Mouse (Mus musculus): Measurements from ENCODE around the gene Ebpl. TPM values are rescaled to one million over a fixed set of nuclear protein-coding genes. Genes with fewer than 3 reads are reported as not detected.
A peak's percentile ranks its signal among the peaks of the same experiment; 100 is the strongest.

The Ebpl gene
- polyA plus RNA-seq, 1 experiment from 2014 or later, result 10.5 TPM

- Histone ChIP-seq H3K4me1 (ENCODE audit: insufficient read depth, low read length) (peaks cover 10% of the 10 kb centered on the region; the same call in 1 of the 2 replicates), H3K27me3 (ENCODE audit: insufficient read depth, low read length) (no peaks in the 10 kb centered on the region), H3K4me2 (replicated peaks; ENCODE audit: low read depth, low read length) (no peak within 1 kb of the TSS), H3K27ac (ENCODE audit: low read length) (no peak within 1 kb of the TSS), H3K4me3 (ENCODE audit: low read length) (no peak within 1 kb of the TSS), H3K36me3 (ENCODE audit: insufficient read depth, low read length) (no peaks in the 10 kb centered on the region), H3K9me3 (ENCODE audit: low read length) (no peaks in the 10 kb centered on the region), H3K9ac (replicated peaks; ENCODE audit: low read length) (no peak within 1 kb of the TSS)
- no peak for ATAC-seq (ENCODE audit: low FRiP score, low TSS enrichment)
- WGBS, result 54% methylated on average over 6 of the region's 6 CpGs
Measured at GRCm38 (mm10) chr14:61309593-61309992, 50.6 kb downstream of the Ebpl start, which contains the start of gene Arl11. Gene Arl11, plus strand, starts transcription at chr14:61309753.

GRCm38 (mm10) chr14:61303969-61304609, 56.1 kb downstream of the Ebpl start:
- no peaks in the 10 kb centered on the region for H3K27me3 ChIP-seq (ENCODE audit: insufficient read depth, low read length)
- H3K27ac ChIP-seq (ENCODE audit: low read length), result no peak overlapping the region
- no peak overlapping the region for H3K4me2 ChIP-seq (replicated peaks; ENCODE audit: low read depth, low read length)
- no peaks in the 10 kb centered on the region for H3K9me3 ChIP-seq (ENCODE audit: low read length)
- H3K4me1 ChIP-seq (ENCODE audit: insufficient read depth, low read length), result no peaks in the 10 kb centered on the region
- H3K9ac ChIP-seq (replicated peaks; ENCODE audit: low read length), result no peak overlapping the region
- no peak for ATAC-seq (ENCODE audit: low FRiP score, low TSS enrichment)
- H3K36me3 ChIP-seq (ENCODE audit: insufficient read depth, low read length), result no peaks in the 10 kb centered on the region
- H3K4me3 ChIP-seq (ENCODE audit: low read length), result no peak overlapping the region
- 76% methylated on average over 4 of the region's 4 CpGs for WGBS

GRCm38 (mm10) chr14:61302428-61302827, 57.8 kb downstream of the Ebpl start:
- Histone ChIP-seq H3K4me1 (ENCODE audit: insufficient read depth, low read length) (no peaks in the 10 kb centered on the region), H3K36me3 (ENCODE audit: insufficient read depth, low read length) (no peaks in the 10 kb centered on the region), H3K9ac (replicated peaks; ENCODE audit: low read length) (no peak overlapping the region), H3K4me3 (ENCODE audit: low read length) (no peak overlapping the region), H3K27me3 (ENCODE audit: insufficient read depth, low read length) (no peaks in the 10 kb centered on the region), H3K4me2 (replicated peaks; ENCODE audit: low read depth, low read length) (no peak overlapping the region), H3K9me3 (ENCODE audit: low read length) (no peaks in the 10 kb centered on the region), H3K27ac (ENCODE audit: low read length) (no peak overlapping the region)
- 76% methylated on average over 2 of the region's 2 CpGs for WGBS
- ATAC-seq (ENCODE audit: low FRiP score, low TSS enrichment), result no peak

- no peak overlapping the region for H3K4me2 ChIP-seq (replicated peaks; ENCODE audit: low read depth, low read length)
- H3K4me1 ChIP-seq (ENCODE audit: insufficient read depth, low read length), result no peaks in the 10 kb centered on the region
- WGBS, result 57% methylated on average over 2 of the region's 2 CpGs
- no peak overlapping the region for H3K4me3 ChIP-seq (ENCODE audit: low read length)
- H3K27me3 ChIP-seq (ENCODE audit: insufficient read depth, low read length), result no peaks in the 10 kb centered on the region
- no peaks in the 10 kb centered on the region for H3K9me3 ChIP-seq (ENCODE audit: low read length)
- no peaks in the 10 kb centered on the region for H3K36me3 ChIP-seq (ENCODE audit: insufficient read depth, low read length)
- no peak for ATAC-seq (ENCODE audit: low FRiP score, low TSS enrichment)
- H3K27ac ChIP-seq (ENCODE audit: low read length), result no peak overlapping the region
- no peak overlapping the region for H3K9ac ChIP-seq (replicated peaks; ENCODE audit: low read length)
Measured at GRCm38 (mm10) chr14:61301323-61301722, 58.9 kb downstream of the Ebpl start.

GRCm38 (mm10) chr14:61299810-61300209, 60.4 kb downstream of the Ebpl start:
- no peak overlapping the region for H3K27ac ChIP-seq (ENCODE audit: low read length)
- 89% methylated on average over 6 of the region's 6 CpGs for WGBS
- no peak for ATAC-seq (ENCODE audit: low FRiP score, low TSS enrichment)
- no peak overlapping the region for H3K4me3 ChIP-seq (ENCODE audit: low read length)
- no peaks in the 10 kb centered on the region for H3K9me3 ChIP-seq (ENCODE audit: low read length)
- no peak overlapping the region for H3K4me2 ChIP-seq (replicated peaks; ENCODE audit: low read depth, low read length)
- H3K9ac ChIP-seq (replicated peaks; ENCODE audit: low read length), result no peak overlapping the region
- no peaks in the 10 kb centered on the region for H3K4me1 ChIP-seq (ENCODE audit: insufficient read depth, low read length)
- H3K36me3 ChIP-seq (ENCODE audit: insufficient read depth, low read length), result no peaks in the 10 kb centered on the region
- no peaks in the 10 kb centered on the region for H3K27me3 ChIP-seq (ENCODE audit: insufficient read depth, low read length)

- H3K4me1 ChIP-seq (ENCODE audit: insufficient read depth, low read length), result no peaks in the 10 kb centered on the region
- no peaks in the 10 kb centered on the region for H3K36me3 ChIP-seq (ENCODE audit: insufficient read depth, low read length)
- H3K4me2 ChIP-seq (replicated peaks; ENCODE audit: low read depth, low read length), result peak overlapping the region; percentile 10; the same call in 1 of the 2 replicates
- H3K9ac ChIP-seq (replicated peaks; ENCODE audit: low read length), result no peak overlapping the region
- WGBS, result 22% methylated on average over 6 of the region's 6 CpGs
- ATAC-seq (ENCODE audit: low FRiP score, low TSS enrichment), result no peak
- H3K4me3 ChIP-seq (ENCODE audit: low read length), result no peak overlapping the region
- H3K27ac ChIP-seq (ENCODE audit: low read length), result no peak overlapping the region
- H3K27me3 ChIP-seq (ENCODE audit: insufficient read depth, low read length), result no peaks in the 10 kb centered on the region
- H3K9me3 ChIP-seq (ENCODE audit: low read length), result no peaks in the 10 kb centered on the region
Measured at GRCm38 (mm10) chr14:61294738-61295079, 65.5 kb downstream of the Ebpl start.

- ATAC-seq (ENCODE audit: low FRiP score, low TSS enrichment), result 0 out of 2 replicates have a peak, but pooled peaks have one; percentile 19
- no peaks in the 10 kb centered on the region for H3K27me3 ChIP-seq (ENCODE audit: insufficient read depth, low read length)
- H3K4me3 ChIP-seq (ENCODE audit: low read length), result no peak overlapping the region
- WGBS, result 51% methylated on average over 16 of the region's 16 CpGs
- no peak overlapping the region for H3K9ac ChIP-seq (replicated peaks; ENCODE audit: low read length)
- H3K4me2 ChIP-seq (replicated peaks; ENCODE audit: low read depth, low read length), result peak overlapping the region; percentile 10; the same call in 1 of the 2 replicates
- H3K27ac ChIP-seq (ENCODE audit: low read length), result no peak overlapping the region
- no peaks in the 10 kb centered on the region for H3K4me1 ChIP-seq (ENCODE audit: insufficient read depth, low read length)
- no peaks in the 10 kb centered on the region for H3K36me3 ChIP-seq (ENCODE audit: insufficient read depth, low read length)
- H3K9me3 ChIP-seq (ENCODE audit: low read length), result no peaks in the 10 kb centered on the region
Measured at GRCm38 (mm10) chr14:61293884-61294737, 66.1 kb downstream of the Ebpl start.

GRCm38 (mm10) chr14:61290664-61291063, 69.6 kb downstream of the Ebpl start:
- H3K4me1 ChIP-seq (ENCODE audit: insufficient read depth, low read length), result no peaks in the 10 kb centered on the region
- no peak overlapping the region for H3K4me3 ChIP-seq (ENCODE audit: low read length)
- H3K27ac ChIP-seq (ENCODE audit: low read length), result no peak overlapping the region
- no peak overlapping the region for H3K4me2 ChIP-seq (replicated peaks; ENCODE audit: low read depth, low read length)
- no peaks in the 10 kb centered on the region for H3K9me3 ChIP-seq (ENCODE audit: low read length)
- H3K9ac ChIP-seq (replicated peaks; ENCODE audit: low read length), result no peak overlapping the region
- ATAC-seq (ENCODE audit: low FRiP score, low TSS enrichment), result no peak
- no peaks in the 10 kb centered on the region for H3K36me3 ChIP-seq (ENCODE audit: insufficient read depth, low read length)
- 57% methylated on average over 3 of the region's 3 CpGs for WGBS
- H3K27me3 ChIP-seq (ENCODE audit: insufficient read depth, low read length), result no peaks in the 10 kb centered on the region

GRCm38 (mm10) chr14:61288606-61289286, 71.5 kb downstream of the Ebpl start:
- Histone ChIP-seq H3K4me2 (replicated peaks; ENCODE audit: low read depth, low read length) (no peak overlapping the region), H3K27ac (ENCODE audit: low read length) (no peak overlapping the region), H3K9me3 (ENCODE audit: low read length) (no peaks in the 10 kb centered on the region), H3K27me3 (ENCODE audit: insufficient read depth, low read length) (no peaks in the 10 kb centered on the region), H3K9ac (replicated peaks; ENCODE audit: low read length) (no peak overlapping the region), H3K36me3 (ENCODE audit: insufficient read depth, low read length) (no peaks in the 10 kb centered on the region), H3K4me1 (ENCODE audit: insufficient read depth, low read length) (no peaks in the 10 kb centered on the region), H3K4me3 (ENCODE audit: low read length) (no peak overlapping the region)
- WGBS, result 70% methylated on average over 19 of the region's 19 CpGs
- ATAC-seq (ENCODE audit: low FRiP score, low TSS enrichment), result no peak
